Mouse (Mus musculus) heart, adult 11 months (tissue): ENCODE results near the gene Slc9a4.
"Not testable (repeated sequence)": the region's sequence is repeated elsewhere in the genome, so short reads cannot be mapped to it uniquely, and the experiment has no call there.

Experiments used
- DNase-seq: peaks from one replicate; pipeline ENCODE4 v3.0.0; 2022

Gene Slc9a4

DNA sequence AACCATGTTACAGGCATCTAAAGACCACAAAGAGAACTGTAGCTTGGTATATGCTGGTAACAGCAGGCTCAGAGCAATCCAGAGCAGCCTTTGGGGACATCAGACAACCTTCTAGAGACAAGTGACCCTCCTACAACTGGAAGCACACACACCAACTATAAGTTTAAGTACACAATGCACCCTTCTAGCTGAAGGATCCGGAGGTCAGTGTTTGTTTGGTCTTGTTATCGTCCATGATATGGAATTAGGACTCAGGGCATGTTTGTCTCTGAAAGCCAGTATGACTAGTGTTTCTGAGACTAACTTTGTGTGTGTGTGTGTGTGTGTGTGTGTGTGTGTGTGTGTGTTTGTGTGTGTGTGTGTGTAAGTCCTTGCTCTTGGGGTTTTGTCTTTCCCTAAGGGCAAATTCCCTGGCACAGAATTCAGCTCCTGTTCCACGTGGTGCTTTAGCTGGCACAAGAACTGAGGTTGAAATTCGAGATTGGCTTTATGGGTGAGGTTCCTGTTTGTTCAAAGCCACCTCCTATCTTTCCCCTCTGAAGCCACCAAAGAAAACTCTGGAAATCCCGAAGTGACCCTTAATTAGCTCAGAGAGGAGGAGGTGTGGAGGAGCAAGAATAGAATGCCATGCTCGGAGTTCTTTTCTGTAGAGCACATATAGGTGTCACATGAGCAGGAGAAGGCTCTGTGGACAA is 71.1 kb downstream of the Slc9a4 start:
- no peak for DNase-seq

DNA sequence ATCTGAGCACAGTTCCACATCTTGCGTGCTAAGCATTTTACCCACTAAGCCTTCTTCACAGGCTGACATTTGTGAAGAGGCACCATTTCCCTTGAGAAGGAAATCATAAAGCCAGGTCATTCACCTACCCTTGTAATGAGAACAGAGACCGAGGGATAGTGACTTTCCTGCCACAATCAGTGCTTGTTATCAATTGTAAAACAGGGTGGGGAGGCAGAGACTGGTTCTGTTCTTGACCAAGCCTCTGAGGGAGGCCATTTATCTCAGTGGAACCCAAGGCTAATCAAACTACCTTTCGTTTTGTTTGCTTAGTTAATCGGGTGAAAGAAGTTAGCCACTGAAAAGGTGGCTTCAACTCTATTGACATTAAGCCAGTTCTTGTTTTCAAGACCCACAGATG is 77.2 kb downstream of the Slc9a4 start:
- DNase-seq = no peak

- no peak for DNase-seq
Measured at GRCm38 (mm10) chr1:40657978-40658496, 78.2 kb downstream of the Slc9a4 start.

DNA sequence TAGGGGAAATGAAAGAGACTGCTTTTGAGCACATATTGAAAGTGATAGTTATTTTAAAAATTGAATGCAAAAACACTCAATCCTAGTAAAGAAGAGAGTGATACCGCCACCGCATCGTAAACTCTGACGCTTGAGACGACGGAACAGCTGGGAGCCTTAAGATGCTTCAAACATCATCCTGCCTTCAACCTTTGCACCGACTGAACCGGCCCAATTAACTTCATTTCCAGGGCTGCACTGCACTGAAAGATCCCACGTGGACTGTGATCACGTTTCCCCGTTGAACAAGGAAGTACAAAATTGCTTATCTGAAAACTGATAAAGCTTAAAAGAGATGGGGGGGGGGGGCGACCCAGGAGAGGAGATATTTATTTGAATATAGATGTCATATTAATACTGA is 79.1 kb downstream of the Slc9a4 start:
- no peak for DNase-seq

- DNase-seq = no peak
Measured at GRCm38 (mm10) chr1:40659496-40659895, 79.6 kb downstream of the Slc9a4 start.

DNA sequence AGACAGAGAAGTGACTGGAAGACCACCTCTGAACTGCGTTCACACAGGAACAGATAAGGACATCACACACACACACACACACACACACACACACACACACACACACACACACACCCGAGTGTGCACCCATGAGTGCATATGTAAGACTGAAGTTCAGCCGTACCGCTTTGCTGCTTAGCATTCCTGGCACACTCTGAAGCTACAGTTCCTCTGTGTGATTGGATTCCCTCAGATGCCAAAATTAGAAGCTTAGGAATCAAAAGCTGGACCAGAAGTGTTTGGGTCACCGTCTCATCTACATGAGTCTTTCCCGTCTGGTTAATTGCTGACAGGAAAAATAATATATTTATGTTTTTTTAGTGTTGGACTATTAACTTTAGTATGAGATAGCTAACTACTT is 81.0 kb downstream of the Slc9a4 start:
- no peak for DNase-seq

DNA sequence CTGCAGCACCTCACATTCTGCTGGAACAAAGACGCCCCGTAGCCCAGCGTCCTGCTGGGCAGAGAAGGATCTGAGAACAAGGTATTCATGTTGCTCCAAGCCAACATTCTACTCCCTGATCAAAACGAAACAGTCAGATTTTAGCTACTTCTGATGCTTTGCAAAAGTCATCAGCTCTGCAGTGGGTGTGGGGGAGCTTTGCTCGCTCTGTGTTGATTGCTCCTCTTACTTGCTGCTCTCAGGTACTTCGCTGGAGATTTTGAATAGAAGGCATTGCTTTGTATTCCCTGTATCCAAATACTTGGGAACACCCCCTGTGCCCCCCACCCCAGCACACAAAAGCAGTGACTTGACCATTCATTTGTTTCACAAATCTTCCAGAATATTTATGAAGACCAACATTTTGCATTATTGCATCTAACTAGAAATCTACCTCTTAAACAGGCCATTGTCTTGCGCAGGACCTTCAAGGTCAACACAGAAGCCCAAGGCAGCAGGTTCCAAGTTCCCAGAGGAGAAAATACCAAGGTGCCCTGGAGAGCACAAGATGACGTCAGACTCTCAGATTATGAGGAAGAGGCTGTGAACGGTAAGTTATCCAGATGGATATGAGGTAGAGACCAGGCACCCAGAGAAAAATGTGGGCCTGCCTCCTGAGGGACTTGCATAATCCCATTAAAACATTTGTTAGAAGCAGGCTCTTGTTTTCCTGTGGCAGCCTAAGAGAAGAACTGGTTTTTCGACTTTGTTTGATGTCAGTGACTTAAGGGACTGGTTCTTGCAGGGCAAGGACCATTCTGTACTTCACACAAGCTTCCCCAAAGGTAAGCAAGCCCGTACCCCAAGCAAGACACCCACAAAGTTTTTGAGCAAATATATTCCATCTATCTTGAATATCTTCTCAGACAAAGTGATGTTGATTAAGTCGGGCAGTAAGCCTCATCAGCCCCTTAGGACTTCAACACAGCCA is 85.8 kb downstream of the Slc9a4 start:
- DNase-seq = no peak

- not testable (repeated sequence) for DNase-seq
Measured at GRCm38 (mm10) chr1:40667442-40667841, 87.6 kb downstream of the Slc9a4 start.

DNA sequence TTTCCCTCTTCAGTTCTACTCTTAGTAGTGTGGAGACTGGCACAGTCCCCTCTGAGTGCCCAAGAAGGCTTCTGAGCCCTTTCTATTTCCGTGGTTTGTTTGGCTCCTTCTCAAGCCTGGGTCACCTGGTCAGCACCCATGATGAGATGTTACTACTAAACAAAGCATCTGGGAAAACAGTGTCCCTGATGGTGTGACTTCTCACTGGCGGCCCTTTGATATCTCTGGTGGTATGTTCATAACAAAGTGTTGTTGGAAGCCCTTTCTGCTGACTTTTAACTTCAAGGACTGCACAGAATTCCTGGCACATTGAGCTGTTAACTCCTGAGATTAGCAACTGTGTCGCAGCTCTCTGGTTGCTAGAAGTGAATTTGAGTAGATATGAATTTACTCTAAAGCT is 90.1 kb downstream of the Slc9a4 start:
- peak; percentile 96 for DNase-seq

DNA sequence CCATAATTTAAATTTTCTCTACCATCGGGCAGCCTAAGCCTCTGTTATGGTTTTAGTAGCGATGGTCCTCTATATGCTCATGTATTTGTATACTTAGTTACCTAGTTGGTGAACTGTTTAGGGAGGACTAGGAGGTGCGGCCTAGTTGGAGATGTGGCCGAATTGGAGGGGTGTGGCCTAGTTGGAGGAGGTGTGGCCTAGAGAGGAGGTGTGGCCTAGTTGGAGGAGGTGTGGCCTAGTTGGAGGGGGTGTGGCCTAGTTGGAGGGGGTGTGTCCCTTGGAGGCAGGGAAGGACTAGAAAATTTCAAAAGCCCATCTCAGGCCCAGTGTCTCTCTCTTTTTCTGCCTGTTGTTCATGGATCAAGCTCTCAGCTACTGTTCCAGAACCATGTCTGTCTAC is 91.6 kb downstream of the Slc9a4 start:
- DNase-seq = no peak

DNA sequence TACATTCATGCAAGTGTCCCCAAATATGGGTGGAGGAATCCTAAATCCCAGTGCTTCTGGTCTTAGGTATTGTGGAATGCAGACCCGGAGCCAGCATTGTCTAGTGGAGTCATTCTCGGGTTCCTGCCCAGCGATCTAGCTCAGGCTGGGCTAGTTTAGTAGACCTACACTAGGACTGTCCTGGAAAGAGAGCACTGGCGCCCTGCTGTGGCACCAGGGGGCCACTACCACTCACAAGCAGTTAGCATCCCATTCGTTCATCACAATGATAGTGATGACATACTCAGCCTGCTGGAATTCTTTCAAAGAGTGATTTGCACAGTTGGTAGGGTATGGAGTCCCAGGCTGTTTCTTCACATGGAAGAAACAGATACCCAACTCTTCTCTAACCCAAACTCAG is 97.4 kb downstream of the Slc9a4 start:
- DNase-seq = no peak
